Mouse (Mus musculus): Measurements from ENCODE around the gene Il11. TPM values are rescaled to one million over a fixed set of nuclear protein-coding genes. Genes with fewer than 3 reads are reported as not detected.

The Il11 gene
- total RNA-seq, 1 experiment, result 2.1 TPM

- TF ChIP-seq HCFC1 (IDR thresholded peaks at IDR 0.05; ENCODE audit: borderline replicate concordance, insufficient read depth, low read length) (peak; percentile 84), ZNF384 (IDR thresholded peaks at IDR 0.05; ENCODE audit: low read depth, low read length) (no peak), MAFK (IDR thresholded peaks at IDR 0.05; ENCODE audit: insufficient read depth, low read depth, low read length) (no peak), ZC3H11A (IDR thresholded peaks at IDR 0.05; ENCODE audit: borderline replicate concordance, low read depth, low read length) (no peak), CHD2 (IDR thresholded peaks at IDR 0.05; ENCODE audit: low read depth, low read length) (peak; percentile 90)
- no peaks in the 10 kb centered on the region for H3K9me3 ChIP-seq (ENCODE audit: control insufficient read depth, insufficient read depth, low read depth, low read length)
- peak within 1 kb of the TSS; percentile 94 for H3K27ac ChIP-seq (ENCODE audit: insufficient read depth, low read depth, low read length, poor library complexity, severe bottlenecking)
- H3K36me3 ChIP-seq (ENCODE audit: control insufficient read depth, insufficient read depth, low read length, poor library complexity, severe bottlenecking), result peaks cover 36% of the 10 kb centered on the region
- peaks cover 0 to 8% of the 10 kb centered on the region in 2 experiments; a peak in 1 of 4 replicates for H3K4me1 ChIP-seq (ENCODE audit: control insufficient read depth in 2 of 2, insufficient read depth in 2 of 2, low read length in 2 of 2, poor library complexity in 1 of 2)
- in situ Hi-C loops (cut with MboI; ENCODE audit: low sequenced_read_pairs in 2 of 2, unreplicated experiment in 2 of 2), result no loop called here
- peak within 1 kb of the TSS; percentile 84 to 99 for H3K4me3 ChIP-seq (ENCODE audit: insufficient read depth in 1 of 2, low read depth in 1 of 2, low read length in 2 of 2, poor library complexity in 1 of 2, severe bottlenecking in 1 of 2)
- peak within 1 kb of the TSS; percentile 100 for H3K9ac ChIP-seq (ENCODE audit: insufficient read depth, low read depth, low read length, poor library complexity, severe bottlenecking)
- DNase-seq (ENCODE audit: low read depth, low spot score), result peak; percentile 94
Observed at GRCm38 (mm10) chr7:4792278-4793212, 9.9 kb upstream of the Il11 start, which contains the start of gene Rpl28. Rpl28 (plus strand) TSS chr7:4792874.

GRCm38 (mm10) chr7:4789436-4789935 lies 6.8 kb upstream of the Il11 start, which contains the start of gene Tmem238:
Tmem238 (minus strand) TSS chr7:4789656.
- DNase-seq (ENCODE audit: low read depth, low spot score), result no peak
- Histone ChIP-seq H3K4me1 (ENCODE audit: control insufficient read depth in 2 of 2, insufficient read depth in 2 of 2, low read length in 2 of 2, poor library complexity in 1 of 2) (peaks cover 0 to 8% of the 10 kb centered on the region in 2 experiments; a peak in 1 of 4 replicates), H3K4me3 (ENCODE audit: insufficient read depth in 1 of 2, low read depth in 1 of 2, low read length in 2 of 2, poor library complexity in 1 of 2, severe bottlenecking in 1 of 2) (peak within 1 kb of the TSS; percentile 77 to 83), H3K27ac (ENCODE audit: insufficient read depth, low read depth, low read length, poor library complexity, severe bottlenecking) (peak within 1 kb of the TSS; percentile 9), H3K9me3 (ENCODE audit: control insufficient read depth, insufficient read depth, low read depth, low read length) (no peaks in the 10 kb centered on the region), H3K36me3 (ENCODE audit: control insufficient read depth, insufficient read depth, low read length, poor library complexity, severe bottlenecking) (peaks cover 23% of the 10 kb centered on the region), H3K9ac (ENCODE audit: insufficient read depth, low read depth, low read length, poor library complexity, severe bottlenecking) (peak within 1 kb of the TSS; percentile 91)
- TF ChIP-seq ZNF384 (IDR thresholded peaks at IDR 0.05; ENCODE audit: low read depth, low read length), result no peak
- TF ChIP-seq ZC3H11A (IDR thresholded peaks at IDR 0.05; ENCODE audit: borderline replicate concordance, low read depth, low read length), result no peak
- no peak for TF ChIP-seq HCFC1 (IDR thresholded peaks at IDR 0.05; ENCODE audit: borderline replicate concordance, insufficient read depth, low read length)
- in situ Hi-C loops (cut with MboI; ENCODE audit: low sequenced_read_pairs in 2 of 2, unreplicated experiment in 2 of 2), result no loop called here

GRCm38 (mm10) chr7:4788499-4789435 lies 6.1 kb upstream of the Il11 start:
- TF ChIP-seq MAFK (IDR thresholded peaks at IDR 0.05; ENCODE audit: insufficient read depth, low read depth, low read length), result no peak
- no peak for TF ChIP-seq ZNF384 (IDR thresholded peaks at IDR 0.05; ENCODE audit: low read depth, low read length)
- no peak for TF ChIP-seq CHD2 (IDR thresholded peaks at IDR 0.05; ENCODE audit: low read depth, low read length)
- no peak for TF ChIP-seq ZC3H11A (IDR thresholded peaks at IDR 0.05; ENCODE audit: borderline replicate concordance, low read depth, low read length)
- TF ChIP-seq HCFC1 (IDR thresholded peaks at IDR 0.05; ENCODE audit: borderline replicate concordance, insufficient read depth, low read length), result no peak
- DNase-seq (ENCODE audit: low read depth, low spot score), result no peak
- Histone ChIP-seq H3K4me3 (ENCODE audit: insufficient read depth in 1 of 2, low read depth in 1 of 2, low read length in 2 of 2, poor library complexity in 1 of 2, severe bottlenecking in 1 of 2) (peak overlapping the region; percentile 77 to 83), H3K27ac (ENCODE audit: insufficient read depth, low read depth, low read length, poor library complexity, severe bottlenecking) (peak overlapping the region; percentile 9), H3K36me3 (ENCODE audit: control insufficient read depth, insufficient read depth, low read length, poor library complexity, severe bottlenecking) (peaks cover 19% of the 10 kb centered on the region), H3K9me3 (ENCODE audit: control insufficient read depth, insufficient read depth, low read depth, low read length) (no peaks in the 10 kb centered on the region), H3K9ac (ENCODE audit: insufficient read depth, low read depth, low read length, poor library complexity, severe bottlenecking) (peak overlapping the region; percentile 91), H3K4me1 (ENCODE audit: control insufficient read depth in 2 of 2, insufficient read depth in 2 of 2, low read length in 2 of 2, poor library complexity in 1 of 2) (peaks cover 0 to 8% of the 10 kb centered on the region in 2 experiments; a peak in 1 of 4 replicates)
- in situ Hi-C loops (cut with MboI; ENCODE audit: low sequenced_read_pairs in 2 of 2, unreplicated experiment in 2 of 2), result no loop called here

GRCm38 (mm10) chr7:4783667-4784268 lies 1.1 kb upstream of the Il11 start:
- Histone ChIP-seq H3K9ac (ENCODE audit: insufficient read depth, low read depth, low read length, poor library complexity, severe bottlenecking) (no peak overlapping the region), H3K4me1 (ENCODE audit: control insufficient read depth in 2 of 2, insufficient read depth in 2 of 2, low read length in 2 of 2, poor library complexity in 1 of 2) (peaks cover 0 to 4% of the 10 kb centered on the region in 2 experiments; a peak in 1 of 4 replicates), H3K9me3 (ENCODE audit: control insufficient read depth, insufficient read depth, low read depth, low read length) (no peaks in the 10 kb centered on the region), H3K36me3 (ENCODE audit: control insufficient read depth, insufficient read depth, low read length, poor library complexity, severe bottlenecking) (peaks cover 10% of the 10 kb centered on the region; the same call in 1 of the 2 replicates), H3K27ac (ENCODE audit: insufficient read depth, low read depth, low read length, poor library complexity, severe bottlenecking) (no peak overlapping the region), H3K4me3 (ENCODE audit: insufficient read depth in 1 of 2, low read depth in 1 of 2, low read length in 2 of 2, poor library complexity in 1 of 2, severe bottlenecking in 1 of 2) (no peak overlapping the region)
- TF ChIP-seq HCFC1 (IDR thresholded peaks at IDR 0.05; ENCODE audit: borderline replicate concordance, insufficient read depth, low read length) (no peak), CHD2 (IDR thresholded peaks at IDR 0.05; ENCODE audit: low read depth, low read length) (no peak), MAFK (IDR thresholded peaks at IDR 0.05; ENCODE audit: insufficient read depth, low read depth, low read length) (no peak), ZC3H11A (IDR thresholded peaks at IDR 0.05; ENCODE audit: borderline replicate concordance, low read depth, low read length) (no peak), ZNF384 (IDR thresholded peaks at IDR 0.05; ENCODE audit: low read depth, low read length) (no peak)
- in situ Hi-C loops (cut with MboI; ENCODE audit: low sequenced_read_pairs in 2 of 2, unreplicated experiment in 2 of 2), result no loop called here
- DNase-seq (ENCODE audit: low read depth, low spot score), result no peak
